ENCODE assay signal across 8 mouse cellular contexts in the genomic region with DNA sequence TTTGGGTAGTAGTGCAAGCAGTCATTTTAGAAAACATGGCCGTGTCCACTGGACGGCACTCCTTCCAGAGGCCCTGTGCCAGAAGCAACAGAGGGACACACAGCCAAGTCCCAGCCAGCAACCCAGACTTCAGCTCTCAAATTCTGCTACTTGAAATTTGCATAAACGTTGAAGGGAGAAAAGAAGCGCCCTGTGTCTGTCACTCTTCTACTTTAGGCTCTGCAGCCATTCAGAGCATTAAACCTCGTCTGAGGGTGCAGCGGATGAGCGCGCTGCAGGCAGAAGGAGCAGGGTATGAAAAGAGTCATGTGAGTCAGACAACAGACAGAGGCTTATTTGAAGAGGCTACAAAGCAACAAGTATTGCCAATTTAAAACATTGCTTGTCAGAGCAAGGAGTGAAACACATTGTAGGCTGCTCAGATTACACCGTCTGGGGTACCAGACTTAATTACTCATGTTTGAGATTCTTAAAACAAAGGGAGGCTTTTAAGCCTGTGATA. TPM values are rescaled to one million over a fixed set of nuclear protein-coding genes. Genes with fewer than 3 reads are reported as not detected.
DNase-seq lines count a peak whose midpoint lies in the region; ATAC-seq and TF ChIP-seq lines count a peak whose summit lies in the region.

No protein-coding gene starts in this region.

- H3K9ac ChIP-seq in lung, embryonic 16.5 days (ENCODE audit: low read length) = no peak overlapping the region; the same call in 1 of the 2 replicates
- peak overlapping the region; percentile 5; the same call in 1 of the 2 replicates for H3K9ac ChIP-seq in intestine, embryonic 14.5 days (ENCODE audit: low read length)
- no peak overlapping the region for H3K9ac ChIP-seq in limb, embryonic 15.5 days
- no peak overlapping the region for H3K9ac ChIP-seq in stomach, embryonic 14.5 days (replicated peaks; ENCODE audit: low read depth, low read length)

- H3K4me1 ChIP-seq in lung, embryonic 16.5 days (replicated peaks; ENCODE audit: control insufficient read depth, insufficient read depth, low read length) = peaks cover 62% of the 10 kb centered on the region
- peaks cover 35% of the 10 kb centered on the region for H3K4me1 ChIP-seq in lung, adult 2 months (ENCODE audit: control insufficient read depth, insufficient read depth, low read length)
- H3K4me1 ChIP-seq in intestine, embryonic 14.5 days (replicated peaks; ENCODE audit: control insufficient read depth, insufficient read depth, low read length) = peaks cover 63% of the 10 kb centered on the region
- peaks cover 77% of the 10 kb centered on the region for H3K4me1 ChIP-seq in limb, embryonic 15.5 days
- H3K4me1 ChIP-seq in stomach, embryonic 14.5 days (ENCODE audit: control insufficient read depth, insufficient read depth, low read length) = peaks cover 67% of the 10 kb centered on the region

- ATAC-seq in lung, embryonic 16.5 days (ENCODE audit: low read depth) = peak; percentile 63
- 0 out of 2 replicates have a peak, but pooled peaks have one; percentile 38 for ATAC-seq in intestine, embryonic 14.5 days (replicated peaks; ENCODE audit: low FRiP score, low TSS enrichment, low read depth)
- no peak for ATAC-seq in limb, embryonic 15.5 days (ENCODE audit: insufficient number of reproducible peaks, low FRiP score, low TSS enrichment, low read depth)
- no peak for ATAC-seq in stomach, embryonic 14.5 days (ENCODE audit: insufficient number of reproducible peaks, insufficient read depth, low FRiP score, low read depth)

- H3K4me3 ChIP-seq in lung, embryonic 16.5 days (ENCODE audit: low read length) = peak overlapping the region; percentile 12; the same call in 1 of the 2 replicates
- H3K4me3 ChIP-seq in lung, adult 2 months (replicated peaks; ENCODE audit: extremely low read depth, low read depth, low read length) = no peak overlapping the region
- no peak overlapping the region for H3K4me3 ChIP-seq in intestine, embryonic 14.5 days (ENCODE audit: low read depth, low read length)
- H3K4me3 ChIP-seq in limb, embryonic 15.5 days = no peak overlapping the region
- no peak overlapping the region for H3K4me3 ChIP-seq in stomach, embryonic 14.5 days (ENCODE audit: low read depth, low read length)

- DNase-seq in lung, adult 2 months = no peak
- peak; percentile 62 to 67 for DNase-seq in cerebellum, postnatal 14 days
- peak; percentile 69 for DNase-seq in gastrocnemius, postnatal 25 days
- DNase-seq in intestine, embryonic 14.5 days (ENCODE audit: low spot score) = peak; percentile 73
- DNase-seq in thymus, postnatal 14 days = no peak

- H3K4me2 ChIP-seq in lung, embryonic 16.5 days (ENCODE audit: low read depth, low read length) = peak overlapping the region; percentile 35
- peak overlapping the region; percentile 34 for H3K4me2 ChIP-seq in intestine, embryonic 14.5 days (ENCODE audit: low read length)
- H3K4me2 ChIP-seq in limb, embryonic 15.5 days = peak overlapping the region; percentile 33
- peak overlapping the region; percentile 28; the same call in 1 of the 2 replicates for H3K4me2 ChIP-seq in stomach, embryonic 14.5 days (replicated peaks; ENCODE audit: low read depth, low read length)

- no peaks in the 10 kb centered on the region for H3K27me3 ChIP-seq in lung, embryonic 16.5 days (ENCODE audit: control insufficient read depth, insufficient read depth, low read depth, low read length)
- no peaks in the 10 kb centered on the region for H3K27me3 ChIP-seq in intestine, embryonic 14.5 days (replicated peaks; ENCODE audit: control insufficient read depth, insufficient read depth, low read length)
- H3K27me3 ChIP-seq in limb, embryonic 15.5 days = no peaks in the 10 kb centered on the region
- H3K27me3 ChIP-seq in stomach, embryonic 14.5 days (ENCODE audit: control insufficient read depth, insufficient read depth, low read length) = no peaks in the 10 kb centered on the region

- peak overlapping the region; percentile 68 for H3K27ac ChIP-seq in lung, embryonic 16.5 days (ENCODE audit: low read length)
- H3K27ac ChIP-seq in intestine, embryonic 14.5 days (ENCODE audit: low read depth) = peak overlapping the region; percentile 81
- peak overlapping the region; percentile 77 for H3K27ac ChIP-seq in limb, embryonic 15.5 days
- peak overlapping the region; percentile 78 for H3K27ac ChIP-seq in stomach, embryonic 14.5 days (ENCODE audit: low read length)

- WGBS in lung, embryonic 16.5 days = 22% methylated on average over 9 of the region's 9 CpGs
- 38% methylated on average over 9 of the region's 9 CpGs for WGBS in lung, adult 2 months
- 12% methylated on average over 9 of the region's 9 CpGs for WGBS in intestine, embryonic 14.5 days
- 12% methylated on average over 9 of the region's 9 CpGs for WGBS in limb, embryonic 15.5 days
- WGBS in stomach, embryonic 14.5 days = 10% methylated on average over 9 of the region's 9 CpGs

- H3K9me3 ChIP-seq in lung, embryonic 16.5 days (ENCODE audit: control insufficient read depth, low read length) = no peaks in the 10 kb centered on the region; the same call in 1 of the 2 replicates
- H3K9me3 ChIP-seq in intestine, embryonic 14.5 days (ENCODE audit: control insufficient read depth, low read length) = 0 out of 2 replicates have a peak, but pooled peaks cover 3% of the 10 kb centered on the region
- no peaks in the 10 kb centered on the region for H3K9me3 ChIP-seq in limb, embryonic 15.5 days
- H3K9me3 ChIP-seq in stomach, embryonic 14.5 days (ENCODE audit: control insufficient read depth, low read depth, low read length) = no peaks in the 10 kb centered on the region

- no peaks in the 10 kb centered on the region for H3K36me3 ChIP-seq in lung, embryonic 16.5 days (ENCODE audit: control insufficient read depth, insufficient read depth, low read length)
- no peaks in the 10 kb centered on the region for H3K36me3 ChIP-seq in intestine, embryonic 14.5 days (ENCODE audit: control insufficient read depth, insufficient read depth, low read length)
- H3K36me3 ChIP-seq in limb, embryonic 15.5 days = no peaks in the 10 kb centered on the region
- H3K36me3 ChIP-seq in stomach, embryonic 14.5 days (ENCODE audit: control insufficient read depth, insufficient read depth, low read length) = no peaks in the 10 kb centered on the region

- TF ChIP-seq POLR2A in lung, adult 2 months (IDR thresholded peaks at IDR 0.05; ENCODE audit: borderline replicate concordance, extremely low read depth, low read depth, low read length) = no peak

- TF ChIP-seq CTCF in lung, adult 2 months (IDR thresholded peaks at IDR 0.05; ENCODE audit: insufficient read depth, low read length) = no peak

RNA-seq across cellular contexts. Expression of a gene that starts 29.7 kb away (rescaled TPM):
- 34.1 and 35.7 TPM in 2 replicates for polyA plus RNA-seq in lung, embryonic 16.5 days (2015; fragmentation: Nextera tagmentation; extraction: Ambion mirVana)
- 43.0 and 48.7 TPM in 2 replicates for polyA plus RNA-seq in lung, adult 2 months (2012; rRNA removed)
- 10 to 100 TPM in 1 of 2 experiments, 1 to 10 TPM in 1; 9.9 to 10.3 TPM for total RNA-seq in gastrocnemius, postnatal 25 days (2021)
- polyA plus RNA-seq in intestine, embryonic 14.5 days (2014; fragmentation: Nextera tagmentation; extraction: Ambion mirVana) = 30.0 and 30.8 TPM in 2 replicates
- polyA plus RNA-seq in limb, embryonic 15.5 days (2015; fragmentation: Nextera tagmentation; extraction: Ambion mirVana) = 35.8 and 40.8 TPM in 2 replicates
- 36.2 and 38.3 TPM in 2 replicates for polyA plus RNA-seq in stomach, embryonic 14.5 days (2014; fragmentation: Nextera tagmentation; extraction: Ambion mirVana)

Comparison
In these comparisons a context has a peak if more than half of its experiments do, and no peak if none do; other contexts are left out.
1. ATAC-seq: peak in lung, embryonic 16.5 days (single experiment) and intestine, embryonic 14.5 days (single experiment); none in limb, embryonic 15.5 days (single experiment) and stomach, embryonic 14.5 days (single experiment).
2. DNase-seq: peak in cerebellum, postnatal 14 days (2 of 2), gastrocnemius, postnatal 25 days (single experiment) and intestine, embryonic 14.5 days (single experiment); none in lung, adult 2 months (single experiment) and thymus, postnatal 14 days (single experiment).
3. Peak in every context shown above with its lines, with median percentiles within 50 percentile points of each other: H3K27ac ChIP-seq and H3K4me2 ChIP-seq.